Mouse (Mus musculus) limb, embryonic 14.5 days (tissue): ENCODE measurements at regions not wholly inside any gene's neighbourhood (a gene's known extent, or its start where the extent isn't known, plus 50 kb on each side); places are given as distances from the start of the nearest gene placed in this dataset.

Source experiments
- ATAC-seq: fragments of 200-750 bp; cut with Nextera tagmentation; 2 replicates; pipeline ENCODE4 v1.8.0; 2017; ENCODE audit warnings: low read depth, moderate number of reproducible peaks, moderate TSS enrichment; ENCODE audit not compliant: low FRiP score
- DNase-seq: peaks from one replicate; pipeline ENCODE4 v3.0.0-alpha.2; 2015; ENCODE audit warnings: low spot score
- H3K27ac ChIP-seq: fragments of 300-500 bp; sonication (generic); replicated peaks from 2 replicates; pipeline ENCODE4 v1.5.1; 2014; ENCODE audit warnings: low read depth, mild to moderate bottlenecking, low read length, moderate library complexity, mixed read lengths
- H3K27me3 ChIP-seq: fragments of 300-500 bp; sonication (generic); 2 replicates; pipeline ENCODE4 v1.6.1; 2014; ENCODE audit warnings: low read length, mixed read lengths; ENCODE audit not compliant: control insufficient read depth, insufficient read depth
- H3K36me3 ChIP-seq: fragments of 300-500 bp; sonication (generic); 2 replicates; pipeline ENCODE4 v1.6.1; 2014; ENCODE audit warnings: mild to moderate bottlenecking, low read length, moderate library complexity, mixed read lengths; ENCODE audit not compliant: control insufficient read depth, insufficient read depth
- H3K4me1 ChIP-seq: fragments of 300-500 bp; sonication (generic); 2 replicates; pipeline ENCODE4 v1.6.1; 2014; ENCODE audit warnings: antibody characterized with exemption, low read length, mixed read lengths; ENCODE audit not compliant: control insufficient read depth, insufficient read depth
- H3K4me2 ChIP-seq: fragments of 300-500 bp; sonication (generic); replicated peaks from 2 replicates; pipeline ENCODE4 v1.6.1; 2014; ENCODE audit warnings: low read depth, mild to moderate bottlenecking, low read length, moderate library complexity; ENCODE audit not compliant: severe bottlenecking
- H3K4me3 ChIP-seq: fragments of 300-500 bp; sonication (generic); replicated peaks from 2 replicates; pipeline ENCODE4 v1.5.1; 2014; ENCODE audit warnings: low read length
- H3K9ac ChIP-seq: fragments of 300-500 bp; sonication (generic); 2 replicates; pipeline ENCODE4 v1.6.1; 2014; ENCODE audit warnings: mild to moderate bottlenecking, low read depth, low read length, moderate library complexity; ENCODE audit not compliant: severe bottlenecking
- H3K9me3 ChIP-seq: fragments of 300-500 bp; sonication (generic); 2 replicates; pipeline ENCODE4 v1.6.1; 2016; ENCODE audit warnings: low read length; ENCODE audit not compliant: control insufficient read depth
- POLR2A ChIP-seq: fragments of 200-500 bp; IDR thresholded peaks from 2 replicates; pipeline ENCODE4 v1.8.0; 2012; ENCODE audit warnings: inconsistent platforms, mild to moderate bottlenecking, moderate library complexity, borderline replicate concordance; ENCODE audit not compliant: insufficient read depth, insufficient read length; ENCODE audit errors: extremely low read depth
- WGBS: fragments of 180-500 bp; shearing (Covaris S2); extraction: QIAGEN DNeasy Blood & Tissue Kit; methylation state at CpG from one replicate; pipeline ENCODE4 v1.1.7; 2014; 5-methylcytosine and 5-hydroxymethylcytosine counted together

GRCm38 (mm10) chr10:20828304-20828703, 103.4 kb upstream of the Pde7b start:
- Histone ChIP-seq H3K9ac (no peak overlapping the region), H3K9me3 (no peaks in the 10 kb centered on the region), H3K27ac (no peak overlapping the region), H3K4me2 (no peak overlapping the region), H3K4me1 (no peaks in the 10 kb centered on the region), H3K36me3 (no peaks in the 10 kb centered on the region), H3K27me3 (no peaks in the 10 kb centered on the region), H3K4me3 (no peak overlapping the region)
- no peak for TF ChIP-seq POLR2A
- DNase-seq (no peak), ATAC-seq (no peak)
- WGBS: 67% methylated on average over 1 of the region's 1 CpGs

- no peaks in the 10 kb centered on the region for H3K4me1 ChIP-seq
- H3K4me2 ChIP-seq: no peak overlapping the region
- ATAC-seq (no peak), DNase-seq (no peak)
- H3K9ac ChIP-seq: no peak overlapping the region
- no peak for TF ChIP-seq POLR2A
- H3K27me3 ChIP-seq: no peaks in the 10 kb centered on the region
- H3K9me3 ChIP-seq: no peaks in the 10 kb centered on the region
- H3K27ac ChIP-seq: no peak overlapping the region
- H3K36me3 ChIP-seq: no peaks in the 10 kb centered on the region
- H3K4me3 ChIP-seq: no peak overlapping the region
Observed at GRCm38 (mm10) chr10:20827473-20827872, 102.6 kb upstream of the Pde7b start.

- TF ChIP-seq POLR2A: no peak
- no peak for ATAC-seq
Observed at GRCm38 (mm10) chr10:20818548-20818947, 93.7 kb upstream of the Pde7b start.

GRCm38 (mm10) chr10:20799792-20800191, 74.9 kb upstream of the Pde7b start:
- no peak overlapping the region for H3K4me3 ChIP-seq
- no peak overlapping the region for H3K27ac ChIP-seq
- no peaks in the 10 kb centered on the region for H3K36me3 ChIP-seq
- no peak for TF ChIP-seq POLR2A
- H3K4me2 ChIP-seq: no peak overlapping the region
- no peaks in the 10 kb centered on the region for H3K4me1 ChIP-seq
- no peak for DNase-seq
- no peaks in the 10 kb centered on the region for H3K27me3 ChIP-seq
- ATAC-seq: no peak
- WGBS: 67% methylated on average over 7 of the region's 7 CpGs
- H3K9ac ChIP-seq: no peak overlapping the region
- no peaks in the 10 kb centered on the region for H3K9me3 ChIP-seq

More at GRCm38 (mm10) chr10:20818548-20818947, 93.7 kb upstream of the Pde7b start:
- Histone ChIP-seq H3K9ac (no peak overlapping the region), H3K4me1 (no peaks in the 10 kb centered on the region; the same call in 1 of the 2 replicates), H3K9me3 (no peaks in the 10 kb centered on the region; the same call in 1 of the 2 replicates), H3K4me2 (no peak overlapping the region), H3K4me3 (no peak overlapping the region), H3K27ac (no peak overlapping the region), H3K27me3 (no peaks in the 10 kb centered on the region), H3K36me3 (no peaks in the 10 kb centered on the region)
- WGBS: 39% methylated on average over 4 of the region's 4 CpGs
- no peak for DNase-seq

- no peak overlapping the region for H3K4me3 ChIP-seq
- no peak overlapping the region for H3K4me2 ChIP-seq
- no peaks in the 10 kb centered on the region for H3K36me3 ChIP-seq
- 93% methylated on average over 2 of the region's 2 CpGs for WGBS
- no peak for TF ChIP-seq POLR2A
- no peaks in the 10 kb centered on the region for H3K27me3 ChIP-seq
- H3K9ac ChIP-seq: no peak overlapping the region
- no peak overlapping the region for H3K27ac ChIP-seq
- DNase-seq (no peak), ATAC-seq (no peak)
- H3K4me1 ChIP-seq: no peaks in the 10 kb centered on the region
- no peaks in the 10 kb centered on the region for H3K9me3 ChIP-seq
Observed at GRCm38 (mm10) chr10:20798400-20798799, 73.5 kb upstream of the Pde7b start.

GRCm38 (mm10) chr10:20793956-20794355, 69.1 kb upstream of the Pde7b start:
- WGBS: 80% methylated on average over 6 of the region's 6 CpGs
- no peak overlapping the region for H3K4me2 ChIP-seq
- H3K9me3 ChIP-seq: no peaks in the 10 kb centered on the region
- no peaks in the 10 kb centered on the region for H3K27me3 ChIP-seq
- TF ChIP-seq POLR2A: no peak
- H3K4me1 ChIP-seq: no peaks in the 10 kb centered on the region
- DNase-seq (no peak), ATAC-seq (no peak)
- H3K36me3 ChIP-seq: no peaks in the 10 kb centered on the region
- H3K4me3 ChIP-seq: no peak overlapping the region
- no peak overlapping the region for H3K9ac ChIP-seq
- H3K27ac ChIP-seq: no peak overlapping the region
